Mouse (Mus musculus) forebrain, embryonic 11.5 days (tissue): ENCODE measurements at regions not wholly inside any gene's neighbourhood (a gene's known extent, or its start where the extent isn't known, plus 50 kb on each side); places are given as distances from the start of the nearest gene placed in this dataset.

Source experiments
- ATAC-seq: fragments of 200-750 bp; cut with Nextera tagmentation; replicated peaks from 2 replicates; pipeline ENCODE4 v1.8.0; 2017; ENCODE audit warnings: moderate TSS enrichment; ENCODE audit not compliant: low FRiP score
- DNase-seq: peaks from one replicate; pipeline ENCODE4 v3.0.0-alpha.2; 2017; ENCODE audit warnings: low spot score
- H3K27ac ChIP-seq: fragments of 300-500 bp; sonication (generic); 2 replicates; pipeline ENCODE4 v1.5.1; 2014; ENCODE audit warnings: low read depth, low read length
- H3K27me3 ChIP-seq: fragments of 300-500 bp; sonication (generic); 2 replicates; pipeline ENCODE4 v1.6.1; 2014; ENCODE audit warnings: mild to moderate bottlenecking, low read length, mixed read lengths; ENCODE audit not compliant: control insufficient read depth, insufficient read depth
- H3K36me3 ChIP-seq: fragments of 300-500 bp; sonication (generic); 2 replicates; pipeline ENCODE4 v1.6.1; 2014; ENCODE audit warnings: mild to moderate bottlenecking, low read length, moderate library complexity, mixed read lengths; ENCODE audit not compliant: control insufficient read depth, insufficient read depth
- H3K4me1 ChIP-seq: fragments of 300-500 bp; sonication (generic); replicated peaks from 2 replicates; pipeline ENCODE4 v1.6.1; 2014; ENCODE audit warnings: low read length, mixed read lengths; ENCODE audit not compliant: control insufficient read depth, insufficient read depth
- H3K4me2 ChIP-seq: fragments of 300-500 bp; sonication (generic); 2 replicates; pipeline ENCODE4 v1.6.1; 2014; ENCODE audit warnings: low read depth, mild to moderate bottlenecking, low read length, moderate library complexity, mixed read lengths; ENCODE audit not compliant: severe bottlenecking
- H3K4me3 ChIP-seq: fragments of 300-500 bp; sonication (generic); 2 replicates; pipeline ENCODE4 v1.5.1; 2014; ENCODE audit warnings: low read depth, low read length
- H3K9ac ChIP-seq: fragments of 300-500 bp; sonication (generic); 2 replicates; pipeline ENCODE4 v1.6.1; 2014; ENCODE audit warnings: low read length
- H3K9me3 ChIP-seq: fragments of 300-500 bp; sonication (generic); 2 replicates; pipeline ENCODE4 v1.6.1; 2016; ENCODE audit warnings: low read length, mixed read lengths; ENCODE audit not compliant: control insufficient read depth
- WGBS: fragments of 180-500 bp; shearing (Covaris S2); extraction: QIAGEN DNeasy Blood & Tissue Kit; methylation state at CpG from one replicate; pipeline ENCODE4 v1.1.7; 2014; 5-methylcytosine and 5-hydroxymethylcytosine counted together

- Histone ChIP-seq H3K4me2 (no peak overlapping the region), H3K4me1 (no peaks in the 10 kb centered on the region), H3K27me3 (no peaks in the 10 kb centered on the region), H3K9me3 (no peaks in the 10 kb centered on the region), H3K27ac (no peak overlapping the region), H3K36me3 (no peaks in the 10 kb centered on the region), H3K4me3 (no peak overlapping the region), H3K9ac (no peak overlapping the region)
- DNase-seq (no peak), ATAC-seq (no peak)
- WGBS: 80% methylated on average over 4 of the region's 4 CpGs
Measured at GRCm38 (mm10) chr7:70692160-70692559, 325.6 kb upstream of the Nr2f2 start.

GRCm38 (mm10) chr7:70690845-70691244, 324.3 kb upstream of the Nr2f2 start:
- no peak overlapping the region for H3K9ac ChIP-seq
- no peak overlapping the region for H3K4me3 ChIP-seq
- no peaks in the 10 kb centered on the region for H3K4me1 ChIP-seq
- no peaks in the 10 kb centered on the region for H3K27me3 ChIP-seq
- no peak overlapping the region for H3K27ac ChIP-seq
- H3K36me3 ChIP-seq: no peaks in the 10 kb centered on the region
- no peak overlapping the region for H3K4me2 ChIP-seq
- ATAC-seq: no peak
- DNase-seq: no peak
- 94% methylated on average over 7 of the region's 7 CpGs for WGBS
- no peaks in the 10 kb centered on the region for H3K9me3 ChIP-seq

DNA sequence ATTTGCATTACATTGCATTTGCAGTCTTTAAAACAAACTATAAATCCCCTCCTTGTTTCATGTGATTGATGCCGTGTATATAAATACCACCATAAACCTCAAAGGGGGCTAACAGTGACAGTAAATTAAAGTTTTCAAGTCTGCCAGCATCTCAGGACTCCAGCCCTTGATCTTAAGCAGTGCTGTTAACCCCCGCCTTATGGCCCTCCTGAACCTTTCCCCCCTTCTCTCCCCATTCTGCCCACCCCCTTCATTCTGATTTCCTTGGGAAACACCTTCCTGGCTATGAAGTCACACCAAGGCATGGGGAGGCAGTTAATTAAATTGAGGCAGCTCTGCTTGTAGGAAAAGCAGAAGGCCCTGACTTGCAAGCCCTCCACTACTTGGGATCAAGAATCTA, 302.5 kb upstream of the Nr2f2 start:
- H3K27me3 ChIP-seq: no peaks in the 10 kb centered on the region
- no peak overlapping the region for H3K9ac ChIP-seq
- no peaks in the 10 kb centered on the region for H3K4me1 ChIP-seq
- no peak for DNase-seq
- H3K4me3 ChIP-seq: no peak overlapping the region
- no peak for ATAC-seq
- 80% methylated on average over 2 of the region's 2 CpGs for WGBS
- no peak overlapping the region for H3K4me2 ChIP-seq
- H3K9me3 ChIP-seq: no peaks in the 10 kb centered on the region
- no peak overlapping the region for H3K27ac ChIP-seq
- no peaks in the 10 kb centered on the region for H3K36me3 ChIP-seq

GRCm38 (mm10) chr7:70660162-70660561, 293.6 kb upstream of the Nr2f2 start:
- Histone ChIP-seq H3K9ac (no peak overlapping the region), H3K27me3 (no peaks in the 10 kb centered on the region), H3K4me2 (no peak overlapping the region), H3K4me3 (no peak overlapping the region), H3K9me3 (no peaks in the 10 kb centered on the region), H3K36me3 (no peaks in the 10 kb centered on the region), H3K4me1 (no peaks in the 10 kb centered on the region), H3K27ac (no peak overlapping the region)
- WGBS: 68% methylated on average over 5 of the region's 5 CpGs
- DNase-seq (no peak), ATAC-seq (no peak)

GRCm38 (mm10) chr7:70649760-70650377, 283.3 kb upstream of the Nr2f2 start:
- Histone ChIP-seq H3K27me3 (no peaks in the 10 kb centered on the region), H3K27ac (no peak overlapping the region), H3K4me1 (no peaks in the 10 kb centered on the region), H3K9ac (no peak overlapping the region), H3K4me3 (no peak overlapping the region), H3K4me2 (no peak overlapping the region), H3K36me3 (no peaks in the 10 kb centered on the region), H3K9me3 (no peaks in the 10 kb centered on the region)
- DNase-seq (no peak), ATAC-seq (no peak)
- 80% methylated on average over 8 of the region's 8 CpGs for WGBS

DNA sequence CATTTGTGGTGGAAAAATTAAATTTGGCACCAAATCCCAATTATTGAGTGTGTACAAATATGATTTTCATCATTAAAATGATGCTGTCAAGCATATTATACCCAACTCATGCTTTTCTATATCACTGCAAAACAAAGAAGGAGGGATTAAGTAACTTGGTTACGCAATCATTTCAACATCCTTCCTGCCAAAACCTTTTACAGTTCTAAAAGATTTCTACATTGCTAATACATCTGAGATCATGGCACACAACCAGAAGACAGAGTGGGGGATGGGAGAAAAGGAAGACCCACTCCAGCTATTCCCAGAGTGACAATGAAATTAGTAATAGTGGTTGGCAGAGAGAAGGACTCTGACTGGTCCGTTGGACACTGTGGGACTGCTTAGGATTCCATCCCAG, 280.3 kb upstream of the Nr2f2 start:
- no peak overlapping the region for H3K4me2 ChIP-seq
- H3K4me1 ChIP-seq: peaks cover 4% of the 10 kb centered on the region; the same call in 1 of the 2 replicates
- no peaks in the 10 kb centered on the region for H3K36me3 ChIP-seq
- H3K9me3 ChIP-seq: no peaks in the 10 kb centered on the region
- no peak overlapping the region for H3K4me3 ChIP-seq
- no peaks in the 10 kb centered on the region for H3K27me3 ChIP-seq
- 84% methylated on average over 2 of the region's 2 CpGs for WGBS
- H3K9ac ChIP-seq: no peak overlapping the region
- no peak overlapping the region for H3K27ac ChIP-seq
- ATAC-seq: no peak
- no peak for DNase-seq

DNA sequence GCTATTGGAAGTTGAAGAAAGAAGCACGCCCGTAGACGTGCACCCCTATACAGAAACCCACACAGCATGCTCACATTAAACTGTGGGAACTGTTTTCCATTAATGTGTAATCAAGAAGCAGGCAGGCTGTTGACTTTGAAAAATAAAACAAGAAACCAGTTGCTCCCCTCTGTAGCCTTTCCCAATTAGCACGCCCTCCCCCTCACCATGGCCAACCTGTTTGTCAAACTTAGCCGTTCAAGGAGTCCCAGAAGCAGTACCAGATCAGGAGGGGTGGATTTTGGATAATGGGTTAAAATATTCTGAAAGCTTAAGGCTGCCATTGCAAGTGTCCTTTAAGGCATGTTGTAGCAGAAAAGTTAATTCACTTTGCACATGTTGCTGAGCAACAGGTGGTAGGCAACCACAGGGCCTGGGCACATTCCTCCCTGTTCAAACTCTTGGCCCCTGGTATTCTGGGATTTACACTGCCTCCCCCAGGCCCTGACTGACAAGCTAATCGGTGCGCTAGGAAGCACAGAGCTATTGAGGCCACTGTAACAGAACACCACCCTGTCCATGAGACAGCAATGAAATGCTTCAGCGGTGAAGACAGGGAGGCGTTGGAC, 277.3 kb upstream of the Nr2f2 start:
- Histone ChIP-seq H3K4me2 (no peak overlapping the region), H3K27ac (no peak overlapping the region), H3K9ac (no peak overlapping the region), H3K27me3 (no peaks in the 10 kb centered on the region), H3K9me3 (no peaks in the 10 kb centered on the region), H3K36me3 (no peaks in the 10 kb centered on the region), H3K4me3 (no peak overlapping the region), H3K4me1 (peaks cover 4% of the 10 kb centered on the region; the same call in 1 of the 2 replicates)
- 36% methylated on average over 9 of the region's 9 CpGs for WGBS
- 0 out of 2 replicates have a peak, but pooled peaks have one; percentile 70 for ATAC-seq
- peak; percentile 60 for DNase-seq

DNA sequence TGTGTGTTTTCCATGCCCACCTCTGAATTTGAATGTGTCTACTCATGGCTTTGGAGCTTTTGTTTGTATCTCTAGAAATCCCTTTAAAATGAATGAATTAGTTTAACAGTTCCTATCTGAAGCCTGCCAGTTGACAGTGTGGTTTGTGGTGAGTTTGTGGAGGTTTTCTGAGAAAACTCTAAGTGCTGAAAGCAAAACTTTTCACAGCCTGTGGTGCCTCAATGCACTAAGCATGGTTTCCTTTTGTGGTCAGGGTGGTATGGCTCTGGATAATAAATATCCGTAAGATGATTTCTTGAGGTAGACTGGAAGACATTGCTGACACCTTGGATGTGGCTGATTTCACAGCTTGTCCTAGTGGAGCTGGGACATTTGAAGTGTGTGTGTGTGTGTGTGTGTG, 276.5 kb upstream of the Nr2f2 start:
- no peak for DNase-seq
- Histone ChIP-seq H3K9ac (no peak overlapping the region), H3K27ac (no peak overlapping the region), H3K9me3 (no peaks in the 10 kb centered on the region), H3K4me2 (no peak overlapping the region), H3K4me3 (no peak overlapping the region), H3K27me3 (no peaks in the 10 kb centered on the region), H3K4me1 (peaks cover 4% of the 10 kb centered on the region; the same call in 1 of the 2 replicates), H3K36me3 (no peaks in the 10 kb centered on the region)
- ATAC-seq: no peak
- WGBS: 89% methylated on average over 1 of the region's 1 CpGs

- Histone ChIP-seq H3K36me3 (no peaks in the 10 kb centered on the region), H3K27me3 (no peaks in the 10 kb centered on the region), H3K4me3 (no peak overlapping the region), H3K9ac (no peak overlapping the region), H3K9me3 (no peaks in the 10 kb centered on the region), H3K4me1 (peaks cover 4% of the 10 kb centered on the region; the same call in 1 of the 2 replicates), H3K4me2 (no peak overlapping the region), H3K27ac (no peak overlapping the region)
- no peak for ATAC-seq
- no peak for DNase-seq
- WGBS: 52% methylated on average over 11 of the region's 11 CpGs
Measured at GRCm38 (mm10) chr7:70641217-70641616, 274.7 kb upstream of the Nr2f2 start.
